19 mouse cellular contexts compared by ENCODE assay signal in the genomic region with DNA sequence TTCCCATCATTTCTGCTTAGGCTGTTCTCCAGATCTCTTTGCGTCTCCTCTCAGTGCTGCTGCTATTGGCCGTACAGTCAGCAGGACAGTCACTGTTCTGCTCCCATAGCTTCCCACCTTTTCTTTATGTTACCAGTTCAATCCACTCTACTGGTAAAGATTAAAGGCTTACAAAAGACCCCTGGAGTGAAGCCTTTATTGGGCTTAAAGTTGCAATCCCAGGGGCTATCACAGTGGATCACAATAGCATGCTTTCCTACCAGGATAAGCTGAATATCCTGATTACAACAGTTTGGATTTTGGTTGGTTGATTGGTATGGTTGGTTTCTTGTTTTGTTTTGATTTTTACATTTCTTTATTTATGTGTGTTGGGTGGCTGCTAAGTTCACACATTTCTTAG. TPM values are rescaled to one million over a fixed set of nuclear protein-coding genes. Genes with fewer than 3 reads are reported as not detected.
DNase-seq lines count a peak whose midpoint lies in the region; TF ChIP-seq lines count a peak whose summit lies in the region.
"Had no signal": no experiment of that assay in that cellular context is flagged by ENCODE, and none has a peak within 500 bp of the region (broad histone marks: within the 10 kb centered on the region; RNA-seq: fewer than 3 reads in every experiment).

No protein-coding gene starts in this region.

- no peak overlapping the region for H3K4me3 ChIP-seq in layer of hippocampus, adult 2 months
- no peak overlapping the region for H3K4me3 ChIP-seq in cortical plate, adult 2 months (ENCODE audit: insufficient read depth, low read length)
- H3K4me3 ChIP-seq: embryonic facial prominence, embryonic 12.5 days; forebrain, embryonic 13.5 days; heart, embryonic 10.5 days; hindbrain, embryonic 12.5 days; intestine, embryonic 15.5 days had no signal

- DNase-seq in layer of hippocampus, adult 2 months (ENCODE audit: low spot score in 2 of 2): no peak
- DNase-seq in layer of hippocampus, adult 18-20 months (ENCODE audit: low spot score in 2 of 2): no peak
- peak; percentile 28 for DNase-seq in WW6 (ENCODE audit: low read depth, low spot score)
- no peak for DNase-seq in right cerebral cortex, postnatal 10 days (ENCODE audit: low spot score in 2 of 2)
- no peak for DNase-seq in ovary, postnatal 10 days (ENCODE audit: low spot score)
- no peak for DNase-seq in thymus, postnatal 14 days
- DNase-seq: adrenal gland, adult 8-10 months; adrenal gland, postnatal 36 days; cerebellum, adult 2 months; cerebellum, postnatal 10 days; heart, postnatal 10 days; heart, postnatal 4 days; kidney, adult 18-20 months had no signal

- TF ChIP-seq POLR2A in cortical plate, adult 2 months (IDR thresholded peaks at IDR 0.05; ENCODE audit: extremely low read depth, insufficient read depth, low read length): no peak

- peaks cover 5% of the 10 kb centered on the region for H3K4me1 ChIP-seq in cortical plate, adult 2 months (ENCODE audit: control insufficient read depth, insufficient read depth, low read length)
- H3K4me1 ChIP-seq: embryonic facial prominence, embryonic 12.5 days; intestine, embryonic 15.5 days had no signal

- H3K27ac ChIP-seq in layer of hippocampus, adult 2 months: peak overlapping the region; percentile 86
- H3K27ac ChIP-seq in cortical plate, adult 2 months (ENCODE audit: insufficient read depth, low read length): 0 out of 2 replicates have a peak overlapping the region, but pooled peaks have one; percentile 79
- H3K27ac ChIP-seq: embryonic facial prominence, embryonic 12.5 days; forebrain, embryonic 13.5 days; heart, embryonic 10.5 days; hindbrain, embryonic 12.5 days; intestine, embryonic 15.5 days had no signal

- no peak for TF ChIP-seq CTCF in layer of hippocampus, adult 2 months (conservative IDR thresholded peaks at IDR 0.05)
- TF ChIP-seq CTCF in cortical plate, adult 2 months (IDR thresholded peaks at IDR 0.05; ENCODE audit: extremely low read depth, insufficient read depth, low read length): no peak

RNA-seq across cellular contexts. Expression of a gene that starts 37.9 kb away (rescaled TPM):
- total RNA-seq in layer of hippocampus, adult 2 months (2021): 100 to 1,000 TPM; 326 to 341 TPM
- 100 to 1,000 TPM; 327 to 330 TPM for total RNA-seq in layer of hippocampus, adult 18-20 months (2021)
- polyA plus RNA-seq in cortical plate, adult 2 months (2012; rRNA removed): 156 and 166 TPM in 2 replicates
